Mouse (Mus musculus) liver, embryonic 15.5 days (tissue): ENCODE measurements around the gene Asap3. TPM values are rescaled to one million over a fixed set of nuclear protein-coding genes. Genes with fewer than 3 reads are reported as not detected.
A peak's percentile ranks its signal among the peaks of the same experiment; 100 is the strongest.

Experiments
- ATAC-seq: fragments of 200-750 bp; cut with Nextera tagmentation; 2 replicates; pipeline ENCODE4 v1.8.0; 2017; ENCODE audit warnings: moderate number of reproducible peaks, mild to moderate bottlenecking, moderate library complexity; ENCODE audit not compliant: insufficient read depth
- H3K27ac ChIP-seq: fragments of 300-500 bp; sonication (generic); replicated peaks from 2 replicates; pipeline ENCODE4 v1.5.1; 2015; ENCODE audit warnings: mild to moderate bottlenecking, inconsistent platforms
- H3K27me3 ChIP-seq: fragments of 300-500 bp; sonication (generic); 2 replicates; pipeline ENCODE4 v1.6.1; 2015; ENCODE audit warnings: mild to moderate bottlenecking, inconsistent platforms
- H3K36me3 ChIP-seq: fragments of 300-500 bp; sonication (generic); replicated peaks from 2 replicates; pipeline ENCODE4 v1.6.1; 2015; ENCODE audit warnings: moderate library complexity, mild to moderate bottlenecking, inconsistent platforms
- H3K4me1 ChIP-seq: fragments of 300-500 bp; sonication (generic); replicated peaks from 2 replicates; pipeline ENCODE4 v1.6.1; 2015; ENCODE audit warnings: inconsistent platforms
- H3K4me2 ChIP-seq: fragments of 300-500 bp; sonication (generic); 2 replicates; pipeline ENCODE4 v1.6.1; 2015; ENCODE audit warnings: moderate library complexity, mild to moderate bottlenecking, inconsistent platforms
- H3K4me3 ChIP-seq: fragments of 300-500 bp; sonication (generic); replicated peaks from 2 replicates; pipeline ENCODE4 v1.5.1; 2015; ENCODE audit warnings: mild to moderate bottlenecking, inconsistent platforms
- H3K9ac ChIP-seq: fragments of 300-500 bp; sonication (generic); 2 replicates; pipeline ENCODE4 v1.6.1; 2015; ENCODE audit warnings: moderate library complexity, mild to moderate bottlenecking, inconsistent platforms
- H3K9me3 ChIP-seq: fragments of 300-500 bp; sonication (generic); replicated peaks from 2 replicates; pipeline ENCODE4 v1.6.1; 2016; ENCODE audit warnings: inconsistent platforms
- WGBS: fragments of 180-500 bp; shearing (Covaris S2); methylation state at CpG from one replicate; pipeline ENCODE4 v1.1.7; 2015; ENCODE audit warnings: mixed read lengths; ENCODE audit not compliant: insufficient replicate concordance; 5-methylcytosine and 5-hydroxymethylcytosine counted together
- polyA plus RNA-seq: library from polyadenylated mRNA; unstranded; fragments of >200 nt; fragmentation: Nextera tagmentation; extraction: Ambion mirVana; gene quantifications from 2 replicates; pipeline ENCODE4 v1.2.1, GENCODE M21; 2015

Asap3 gene
- polyA plus RNA-seq, 1 experiment from 2014 or later = 2.5 TPM

- no peaks in the 10 kb centered on the region for H3K9me3 ChIP-seq
- H3K27ac ChIP-seq = no peak overlapping the region
- ATAC-seq = no peak
- WGBS = 52% methylated on average over 13 of the region's 13 CpGs
- H3K36me3 ChIP-seq = no peaks in the 10 kb centered on the region
- H3K9ac ChIP-seq = no peak overlapping the region
- H3K27me3 ChIP-seq = peaks cover 35% of the 10 kb centered on the region
- H3K4me2 ChIP-seq = no peak overlapping the region
- H3K4me3 ChIP-seq = no peak overlapping the region
- no peaks in the 10 kb centered on the region for H3K4me1 ChIP-seq
Observed at GRCm38 (mm10) chr4:136223549-136224239, 17.5 kb downstream of the Asap3 start.

- Histone ChIP-seq H3K9me3 (no peaks in the 10 kb centered on the region), H3K27ac (no peak overlapping the region), H3K4me3 (no peak overlapping the region), H3K4me2 (no peak overlapping the region), H3K27me3 (peaks cover 29% of the 10 kb centered on the region), H3K36me3 (no peaks in the 10 kb centered on the region), H3K9ac (no peak overlapping the region), H3K4me1 (no peaks in the 10 kb centered on the region)
- WGBS = 50% methylated on average over 5 of the region's 5 CpGs
- ATAC-seq = no peak
Observed at GRCm38 (mm10) chr4:136224240-136224559, 18.0 kb downstream of the Asap3 start.

- 51% methylated on average over 23 of the region's 23 CpGs for WGBS
- Histone ChIP-seq H3K4me3 (no peak overlapping the region), H3K4me2 (no peak overlapping the region), H3K27ac (no peak overlapping the region), H3K4me1 (no peaks in the 10 kb centered on the region), H3K9me3 (no peaks in the 10 kb centered on the region), H3K9ac (no peak overlapping the region), H3K36me3 (no peaks in the 10 kb centered on the region), H3K27me3 (peaks cover 23% of the 10 kb centered on the region)
- no peak for ATAC-seq
Observed at GRCm38 (mm10) chr4:136224677-136225460, 18.7 kb downstream of the Asap3 start.

GRCm38 (mm10) chr4:136227408-136227807 is 21.2 kb downstream of the Asap3 start:
- Histone ChIP-seq H3K9me3 (no peaks in the 10 kb centered on the region), H3K4me3 (no peak overlapping the region), H3K27ac (no peak overlapping the region), H3K4me2 (no peak overlapping the region), H3K4me1 (no peaks in the 10 kb centered on the region), H3K36me3 (no peaks in the 10 kb centered on the region), H3K27me3 (peaks cover 3% of the 10 kb centered on the region; the same call in 1 of the 2 replicates), H3K9ac (no peak overlapping the region)
- WGBS = 49% methylated on average over 7 of the region's 7 CpGs
- ATAC-seq = no peak

GRCm38 (mm10) chr4:136228640-136229039 is 22.5 kb downstream of the Asap3 start:
- no peak for ATAC-seq
- Histone ChIP-seq H3K9ac (no peak overlapping the region), H3K4me2 (no peak overlapping the region), H3K27ac (no peak overlapping the region), H3K4me1 (no peaks in the 10 kb centered on the region), H3K36me3 (no peaks in the 10 kb centered on the region), H3K4me3 (no peak overlapping the region), H3K9me3 (no peaks in the 10 kb centered on the region), H3K27me3 (peaks cover 3% of the 10 kb centered on the region; the same call in 1 of the 2 replicates)
- 48% methylated on average over 5 of the region's 5 CpGs for WGBS

- H3K36me3 ChIP-seq = 0 out of 2 replicates have a peak, but pooled peaks cover 8% of the 10 kb centered on the region
- no peaks in the 10 kb centered on the region for H3K4me1 ChIP-seq
- no peak overlapping the region for H3K4me2 ChIP-seq
- no peaks in the 10 kb centered on the region for H3K9me3 ChIP-seq
- ATAC-seq = no peak
- no peak overlapping the region for H3K4me3 ChIP-seq
- H3K27me3 ChIP-seq = peaks cover 80% of the 10 kb centered on the region
- H3K9ac ChIP-seq = no peak overlapping the region
- no peak overlapping the region for H3K27ac ChIP-seq
- WGBS = 23% methylated on average over 13 of the region's 13 CpGs
Observed at GRCm38 (mm10) chr4:136238669-136239068, 32.5 kb downstream of the Asap3 start.

GRCm38 (mm10) chr4:136239111-136239510 is 32.9 kb downstream of the Asap3 start:
- Histone ChIP-seq H3K9ac (no peak overlapping the region), H3K4me1 (no peaks in the 10 kb centered on the region), H3K27me3 (peaks cover 80% of the 10 kb centered on the region), H3K27ac (no peak overlapping the region), H3K4me2 (no peak overlapping the region), H3K36me3 (0 out of 2 replicates have a peak, but pooled peaks cover 8% of the 10 kb centered on the region), H3K9me3 (no peaks in the 10 kb centered on the region), H3K4me3 (no peak overlapping the region)
- ATAC-seq = no peak
- 51% methylated on average over 9 of the region's 9 CpGs for WGBS

- Histone ChIP-seq H3K4me1 (no peaks in the 10 kb centered on the region), H3K9me3 (no peaks in the 10 kb centered on the region), H3K27me3 (peaks cover 83% of the 10 kb centered on the region), H3K4me3 (no peak overlapping the region), H3K9ac (no peak overlapping the region), H3K27ac (no peak overlapping the region), H3K4me2 (no peak overlapping the region), H3K36me3 (0 out of 2 replicates have a peak, but pooled peaks cover 8% of the 10 kb centered on the region)
- peak; percentile 26; the same call in 1 of the 2 replicates for ATAC-seq
- WGBS = 7% methylated on average over 8 of the region's 8 CpGs
Observed at GRCm38 (mm10) chr4:136239622-136240021, 33.5 kb downstream of the Asap3 start.

- H3K27me3 ChIP-seq = peaks cover 88% of the 10 kb centered on the region
- H3K9me3 ChIP-seq = no peaks in the 10 kb centered on the region
- H3K4me1 ChIP-seq = no peaks in the 10 kb centered on the region
- H3K36me3 ChIP-seq = 0 out of 2 replicates have a peak, but pooled peaks cover 8% of the 10 kb centered on the region
- no peak for ATAC-seq
- WGBS = 45% methylated on average over 14 of the region's 14 CpGs
- no peak overlapping the region for H3K4me3 ChIP-seq
- no peak overlapping the region for H3K9ac ChIP-seq
- H3K27ac ChIP-seq = no peak overlapping the region
- H3K4me2 ChIP-seq = no peak overlapping the region
Observed at GRCm38 (mm10) chr4:136240123-136240522, 34.0 kb downstream of the Asap3 start.

GRCm38 (mm10) chr4:136240955-136241354 is 34.8 kb downstream of the Asap3 start:
- Histone ChIP-seq H3K4me2 (no peak overlapping the region), H3K4me3 (no peak overlapping the region), H3K9ac (no peak overlapping the region), H3K27ac (no peak overlapping the region), H3K27me3 (peaks cover 95% of the 10 kb centered on the region), H3K36me3 (0 out of 2 replicates have a peak, but pooled peaks cover 7% of the 10 kb centered on the region), H3K4me1 (no peaks in the 10 kb centered on the region), H3K9me3 (no peaks in the 10 kb centered on the region)
- WGBS = 60% methylated on average over 8 of the region's 8 CpGs
- ATAC-seq = no peak

GRCm38 (mm10) chr4:136242065-136242703 is 36.0 kb downstream of the Asap3 start:
- no peak overlapping the region for H3K9ac ChIP-seq
- H3K27me3 ChIP-seq = peaks cover 95% of the 10 kb centered on the region
- H3K4me3 ChIP-seq = no peak overlapping the region
- H3K27ac ChIP-seq = no peak overlapping the region
- H3K36me3 ChIP-seq = 0 out of 2 replicates have a peak, but pooled peaks cover 5% of the 10 kb centered on the region
- ATAC-seq = no peak
- H3K4me1 ChIP-seq = peaks cover 7% of the 10 kb centered on the region
- H3K9me3 ChIP-seq = no peaks in the 10 kb centered on the region
- H3K4me2 ChIP-seq = no peak overlapping the region
- WGBS = 23% methylated on average over 8 of the region's 8 CpGs
